Mouse (Mus musculus) testis, adult 2 months (tissue): ENCODE data around the gene Mgll. TPM values are rescaled to one million over a fixed set of nuclear protein-coding genes. Genes with fewer than 3 reads are reported as not detected.
A peak's percentile ranks its signal among the peaks of the same experiment; 100 is the strongest.

ENCODE experiments used
- H3K27ac ChIP-seq: fragments of 200-500 bp; 2 replicates; pipeline ENCODE4 v1.5.1; 2012; ENCODE audit warnings: low read depth, low read length; ENCODE audit not compliant: control insufficient read depth, insufficient read depth
- H3K27me3 ChIP-seq: fragments of 200-500 bp; 2 replicates; pipeline ENCODE4 v1.6.1; 2012; ENCODE audit warnings: mild to moderate bottlenecking, low read length, moderate library complexity; ENCODE audit not compliant: control insufficient read depth, insufficient read depth
- H3K36me3 ChIP-seq: fragments of 200-500 bp; 2 replicates; pipeline ENCODE4 v1.6.1; 2012; ENCODE audit warnings: mild to moderate bottlenecking, low read length; ENCODE audit not compliant: control insufficient read depth, insufficient read depth
- H3K4me1 ChIP-seq: fragments of 200-500 bp; 2 replicates; pipeline ENCODE4 v1.6.1; 2012; ENCODE audit warnings: low read length; ENCODE audit not compliant: control insufficient read depth, insufficient read depth
- H3K4me3 ChIP-seq: fragments of 200-500 bp; 2 replicates; pipeline ENCODE4 v1.5.1; 2012; ENCODE audit warnings: low read depth, mild to moderate bottlenecking, low read length, moderate library complexity, mixed read lengths; ENCODE audit not compliant: control insufficient read depth
- CTCF ChIP-seq: fragments of 200-500 bp; IDR thresholded peaks from 2 replicates; pipeline ENCODE4 v1.5.1; 2012; ENCODE audit warnings: low read depth, mild to moderate bottlenecking, inconsistent platforms, low read length, moderate library complexity; ENCODE audit not compliant: control insufficient read depth, insufficient read depth, insufficient replicate concordance
- POLR2A ChIP-seq: fragments of 200-500 bp; IDR thresholded peaks from 2 replicates; pipeline ENCODE4 v1.6.1; 2012; ENCODE audit warnings: low read depth, mild to moderate bottlenecking, inconsistent platforms, low read length, moderate library complexity; ENCODE audit not compliant: control insufficient read depth
- polyA plus RNA-seq: library from polyadenylated mRNA; depleted of rRNA; stranded (reverse); fragments of >200 nt; gene quantifications from 2 replicates; pipeline ENCODE4 v1.2.3, GENCODE M21; 2012

The Mgll gene
- polyA plus RNA-seq, 1 experiment: 38.5 TPM

DNA sequence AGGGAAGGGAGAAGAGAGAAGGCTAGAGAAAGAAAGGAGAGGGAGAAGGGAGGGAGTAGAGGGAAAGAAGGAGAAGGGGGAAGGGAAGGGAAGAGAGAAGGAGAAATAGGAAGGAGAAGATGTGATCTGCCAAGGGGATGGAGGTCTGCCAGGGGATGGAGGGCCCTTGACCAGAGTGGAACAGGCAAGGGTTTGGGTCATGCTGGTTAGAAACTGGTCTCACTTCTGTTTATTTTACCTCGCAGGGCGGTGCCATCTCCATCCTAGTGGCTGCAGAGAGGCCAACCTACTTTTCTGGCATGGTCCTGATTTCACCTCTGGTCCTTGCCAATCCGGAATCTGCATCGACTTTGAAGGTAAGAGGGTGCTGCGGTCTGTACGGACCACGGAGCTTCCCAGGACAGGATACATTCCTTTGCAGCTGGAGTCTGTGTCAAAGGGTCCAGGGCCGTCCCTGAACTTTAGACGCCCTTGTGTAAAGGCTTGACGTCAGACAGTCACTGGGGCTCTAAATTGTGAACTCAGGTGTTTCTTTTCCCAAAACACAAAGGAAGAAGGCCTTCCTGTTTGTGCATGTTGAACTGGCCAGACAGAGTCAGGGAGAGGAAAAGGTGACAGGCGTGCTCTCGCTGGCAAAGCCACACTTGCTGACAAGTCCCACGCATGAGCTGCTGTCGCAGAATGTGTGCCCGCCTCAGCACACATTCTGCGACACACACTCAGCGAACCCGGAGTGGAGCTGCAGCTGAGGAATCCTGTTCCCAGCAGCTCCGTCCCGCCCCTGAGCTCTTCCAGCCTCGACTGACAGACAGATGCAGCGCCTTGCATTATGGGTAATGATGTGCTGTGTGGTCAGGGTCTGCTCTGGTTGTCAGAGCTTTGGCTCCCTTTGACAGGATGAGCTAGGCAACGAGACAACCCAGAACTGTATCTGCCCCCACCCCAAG lies 85.2 kb downstream of the Mgll start:
- Histone ChIP-seq H3K27ac (no peak overlapping the region), H3K36me3 (no peaks in the 10 kb centered on the region), H3K27me3 (no peaks in the 10 kb centered on the region), H3K4me1 (peaks cover 8% of the 10 kb centered on the region), H3K4me3 (no peak overlapping the region)
- TF ChIP-seq POLR2A: no peak
- TF ChIP-seq CTCF: no peak

DNA sequence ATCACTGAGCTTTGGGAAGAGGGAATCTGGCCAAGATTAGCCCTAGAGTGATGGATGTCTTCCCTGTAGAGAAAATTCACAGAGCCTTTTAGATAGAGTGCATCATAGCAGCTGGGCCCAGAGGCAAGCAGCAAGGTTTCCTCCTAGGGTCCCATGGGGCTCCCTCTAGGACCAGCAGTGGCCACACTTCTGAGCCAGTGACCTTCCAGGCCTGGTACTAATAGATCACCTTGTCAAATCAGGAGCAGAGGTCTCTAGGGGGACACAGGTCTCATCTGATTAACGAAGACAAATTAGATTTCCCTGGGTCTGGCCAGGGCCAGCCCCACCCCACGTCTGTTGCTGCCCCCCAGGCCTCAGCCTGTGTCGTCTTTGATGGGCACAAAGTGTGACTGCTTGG lies 86.1 kb downstream of the Mgll start:
- H3K36me3 ChIP-seq: no peaks in the 10 kb centered on the region
- no peaks in the 10 kb centered on the region for H3K27me3 ChIP-seq
- no peak overlapping the region for H3K27ac ChIP-seq
- TF ChIP-seq CTCF: no peak
- no peak for TF ChIP-seq POLR2A
- peaks cover 10% of the 10 kb centered on the region for H3K4me1 ChIP-seq
- no peak overlapping the region for H3K4me3 ChIP-seq

DNA sequence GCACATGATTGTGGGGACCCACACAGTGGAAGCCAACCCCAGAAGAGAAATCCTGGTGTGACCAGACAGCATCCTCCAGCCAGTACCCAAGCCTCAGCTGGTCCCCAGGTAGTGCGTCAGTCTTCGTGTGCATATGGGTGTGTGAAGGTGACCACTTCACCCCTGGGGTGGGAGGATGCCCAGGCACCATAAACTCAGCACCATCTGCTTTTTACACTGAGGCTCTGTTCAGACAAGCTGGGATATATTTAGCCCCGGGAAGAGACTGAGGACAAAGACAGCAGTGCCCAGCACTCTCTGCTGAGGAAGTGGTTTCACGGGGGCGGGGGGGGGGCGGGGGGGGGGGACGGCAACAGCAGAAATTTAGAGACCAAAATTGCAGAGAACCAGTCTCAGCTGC lies 87.2 kb downstream of the Mgll start:
- H3K27ac ChIP-seq: no peak overlapping the region
- TF ChIP-seq POLR2A (no peak), CTCF (no peak)
- peaks cover 10% of the 10 kb centered on the region for H3K4me1 ChIP-seq
- H3K36me3 ChIP-seq: no peaks in the 10 kb centered on the region
- H3K27me3 ChIP-seq: no peaks in the 10 kb centered on the region
- no peak overlapping the region for H3K4me3 ChIP-seq

DNA sequence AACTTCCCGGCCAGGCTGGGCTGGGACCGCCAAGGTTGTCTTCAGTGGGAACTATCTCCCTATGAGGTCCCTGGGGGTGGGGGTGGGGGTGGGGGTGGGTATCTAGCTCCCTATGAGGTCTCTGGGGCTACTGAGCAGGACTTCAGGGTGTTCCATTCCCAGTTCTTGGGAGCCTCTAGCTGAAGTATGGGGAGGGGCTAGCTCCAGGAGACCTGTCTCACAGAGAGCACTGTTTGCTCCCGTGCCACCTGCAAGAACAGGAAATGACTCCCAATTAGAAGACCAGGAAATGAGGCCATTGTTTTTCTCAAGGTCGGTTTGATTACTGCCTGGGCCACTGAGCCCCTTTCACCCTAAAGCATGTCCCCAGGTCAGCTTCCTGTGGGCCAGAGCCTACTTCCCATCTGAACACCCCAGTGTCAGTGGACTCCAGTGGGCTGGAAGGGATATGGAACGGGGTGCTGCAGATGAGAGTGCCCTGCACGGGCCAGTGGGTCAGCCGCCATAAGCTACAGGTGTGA lies 87.7 kb downstream of the Mgll start:
- no peak for TF ChIP-seq CTCF
- no peak for TF ChIP-seq POLR2A
- Histone ChIP-seq H3K4me1 (peaks cover 10% of the 10 kb centered on the region), H3K36me3 (no peaks in the 10 kb centered on the region), H3K4me3 (no peak overlapping the region), H3K27me3 (no peaks in the 10 kb centered on the region), H3K27ac (no peak overlapping the region)

DNA sequence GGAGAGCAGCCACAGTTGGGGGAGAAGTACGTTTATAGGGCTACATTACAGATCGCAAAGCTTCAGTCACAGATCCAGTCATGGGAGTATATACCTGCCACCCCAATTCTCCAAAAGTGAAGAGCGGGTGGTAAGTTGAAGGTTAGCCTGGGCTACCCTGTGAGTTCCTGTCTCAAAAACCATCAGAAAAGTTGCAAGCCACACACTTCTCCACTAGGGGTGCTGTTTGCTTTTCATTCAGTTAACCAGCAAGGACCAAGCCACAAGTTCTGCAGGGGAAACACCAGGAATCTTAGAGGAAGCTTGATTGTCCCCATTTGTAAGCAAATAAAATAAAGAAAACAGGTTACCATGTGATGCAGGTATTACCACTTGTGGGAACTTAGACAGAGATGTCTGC lies 88.7 kb downstream of the Mgll start:
- Histone ChIP-seq H3K4me1 (peaks cover 10% of the 10 kb centered on the region), H3K4me3 (no peak overlapping the region)

DNA sequence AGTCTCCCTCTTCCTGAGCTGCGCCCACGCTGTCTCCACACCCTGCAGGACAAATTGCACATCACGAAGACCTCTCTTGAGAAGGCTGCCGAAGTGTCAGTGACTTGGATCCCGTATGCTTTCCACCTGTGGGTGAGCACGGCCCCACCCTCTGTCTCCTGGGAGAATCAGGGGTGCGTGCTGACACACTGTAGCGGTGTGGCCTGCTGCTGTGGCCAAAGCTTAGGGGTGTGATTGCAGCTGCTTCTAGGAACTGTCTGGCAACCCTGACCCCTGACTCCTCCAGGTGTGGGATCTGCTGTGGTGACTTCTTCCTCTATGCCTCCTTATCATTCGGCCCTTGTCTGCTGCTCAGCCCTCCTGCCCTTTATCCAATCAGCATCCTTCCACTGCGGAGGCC lies 89.6 kb downstream of the Mgll start:
- Histone ChIP-seq H3K4me1 (peaks cover 10% of the 10 kb centered on the region), H3K27me3 (no peaks in the 10 kb centered on the region), H3K36me3 (peaks cover 2% of the 10 kb centered on the region; the same call in 1 of the 2 replicates), H3K27ac (no peak overlapping the region), H3K4me3 (peak overlapping the region; percentile 2; the same call in 1 of the 2 replicates)
- TF ChIP-seq POLR2A: no peak
- no peak for TF ChIP-seq CTCF

More for the DNA sequence above, 88.7 kb downstream of the Mgll start:
- no peaks in the 10 kb centered on the region for H3K27me3 ChIP-seq
- TF ChIP-seq CTCF: no peak
- TF ChIP-seq POLR2A: no peak
- H3K36me3 ChIP-seq: peaks cover 2% of the 10 kb centered on the region; the same call in 1 of the 2 replicates
- H3K27ac ChIP-seq: peak overlapping the region; percentile 15; the same call in 1 of the 2 replicates

DNA sequence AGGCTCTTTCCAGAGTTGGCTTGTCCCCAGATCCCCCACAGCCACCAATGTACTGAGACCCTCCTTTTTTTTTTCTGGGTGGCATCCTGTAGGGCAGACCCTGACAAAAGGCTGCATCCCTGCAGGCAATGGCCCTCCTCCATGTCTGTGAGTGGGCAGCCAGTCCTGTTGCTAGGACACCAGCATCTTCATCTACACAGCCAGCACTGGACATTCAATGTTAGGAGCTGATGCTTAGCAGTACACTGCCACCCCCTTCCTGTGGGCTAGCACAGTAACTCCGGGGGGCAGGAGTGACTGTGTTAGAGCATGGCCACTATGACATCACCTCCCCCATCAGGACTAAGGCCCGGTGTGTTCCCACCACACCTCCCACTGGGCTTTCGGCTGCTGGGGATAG lies 90.8 kb downstream of the Mgll start:
- Histone ChIP-seq H3K36me3 (peaks cover 2% of the 10 kb centered on the region; the same call in 1 of the 2 replicates), H3K4me1 (peaks cover 10% of the 10 kb centered on the region), H3K27me3 (no peaks in the 10 kb centered on the region), H3K4me3 (peak overlapping the region; percentile 51), H3K27ac (peak overlapping the region; percentile 75)
- TF ChIP-seq CTCF (no peak), POLR2A (no peak; the same call in 1 of the 2 replicates)
